Mouse (Mus musculus): ENCODE data around the gene Disp1. TPM values are rescaled to one million over a fixed set of nuclear protein-coding genes. Genes with fewer than 3 reads are reported as not detected.

Gene Disp1
- polyA plus RNA-seq, 1 experiment from 2014 or later, result 10.4 TPM

GRCm38 (mm10) chr1:183040847-183041382 lies 180.4 kb downstream of the Disp1 start:
- Histone ChIP-seq H3K27me3 (ENCODE audit: control insufficient read depth, insufficient read depth, low read length) (no peaks in the 10 kb centered on the region), H3K9me3 (replicated peaks; ENCODE audit: control insufficient read depth, low read length) (peaks cover 5% of the 10 kb centered on the region; the same call in 1 of the 2 replicates), H3K36me3 (ENCODE audit: control insufficient read depth, insufficient read depth, low read length) (no peaks in the 10 kb centered on the region), H3K27ac (ENCODE audit: low read length) (no peak overlapping the region), H3K9ac (ENCODE audit: low read length) (no peak overlapping the region), H3K4me2 (ENCODE audit: low read depth, low read length) (no peak overlapping the region), H3K4me1 (ENCODE audit: control insufficient read depth, insufficient read depth, low read length) (peaks cover 9% of the 10 kb centered on the region; the same call in 1 of the 2 replicates), H3K4me3 (replicated peaks; ENCODE audit: low read length) (no peak overlapping the region)
- 59% methylated on average over 11 of the region's 11 CpGs for WGBS
- ATAC-seq (ENCODE audit: insufficient read depth, low FRiP score), result no peak

DNA sequence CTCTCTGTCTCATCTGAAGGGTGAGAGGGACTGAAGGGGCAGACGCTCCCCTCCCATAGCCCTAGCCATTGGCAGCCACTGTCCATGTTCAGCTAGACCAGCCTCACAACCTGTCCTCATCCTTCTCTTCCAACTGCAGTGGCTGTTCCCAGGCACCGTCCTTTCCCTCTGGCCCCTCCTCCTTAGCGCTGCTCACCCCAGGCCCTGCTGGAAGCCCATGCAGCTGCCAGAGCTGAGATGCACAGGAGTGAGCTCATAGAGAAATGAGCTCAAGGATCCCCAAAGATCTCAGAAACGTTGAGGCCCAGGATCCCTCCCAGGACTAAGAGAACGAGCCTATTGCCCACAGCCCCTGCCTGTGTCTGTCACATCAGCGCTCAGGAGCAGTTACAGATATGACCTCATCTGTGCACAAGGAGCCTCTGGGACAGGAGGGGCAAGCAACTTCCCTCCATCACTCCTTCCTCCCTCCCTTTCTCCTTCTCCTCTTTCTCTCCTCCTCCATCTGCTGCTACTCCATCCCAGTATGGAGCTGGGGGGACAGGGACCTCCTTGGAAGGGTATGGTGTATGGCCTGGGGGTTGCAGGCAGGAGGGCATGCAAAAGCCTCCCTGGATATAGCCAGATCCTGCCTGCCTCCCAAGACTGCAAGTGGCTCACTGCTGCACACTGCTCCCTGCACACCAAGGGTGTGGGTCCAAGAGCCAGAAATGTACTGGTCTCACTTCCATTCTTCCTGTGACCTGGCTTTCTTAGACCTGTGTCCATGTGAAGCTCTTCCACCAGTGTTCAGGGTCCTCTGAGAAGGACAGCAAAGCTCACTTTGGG lies 181.2 kb downstream of the Disp1 start:
- 52% methylated on average over 6 of the region's 6 CpGs for WGBS
- peaks cover 5% of the 10 kb centered on the region; the same call in 1 of the 2 replicates for H3K9me3 ChIP-seq (replicated peaks; ENCODE audit: control insufficient read depth, low read length)
- no peaks in the 10 kb centered on the region for H3K27me3 ChIP-seq (ENCODE audit: control insufficient read depth, insufficient read depth, low read length)
- no peak overlapping the region for H3K27ac ChIP-seq (ENCODE audit: low read length)
- peaks cover 9% of the 10 kb centered on the region; the same call in 1 of the 2 replicates for H3K4me1 ChIP-seq (ENCODE audit: control insufficient read depth, insufficient read depth, low read length)
- no peak overlapping the region for H3K4me2 ChIP-seq (ENCODE audit: low read depth, low read length)
- H3K9ac ChIP-seq (ENCODE audit: low read length), result no peak overlapping the region
- H3K36me3 ChIP-seq (ENCODE audit: control insufficient read depth, insufficient read depth, low read length), result no peaks in the 10 kb centered on the region
- no peak overlapping the region for H3K4me3 ChIP-seq (replicated peaks; ENCODE audit: low read length)
- no peak for ATAC-seq (ENCODE audit: insufficient read depth, low FRiP score)

DNA sequence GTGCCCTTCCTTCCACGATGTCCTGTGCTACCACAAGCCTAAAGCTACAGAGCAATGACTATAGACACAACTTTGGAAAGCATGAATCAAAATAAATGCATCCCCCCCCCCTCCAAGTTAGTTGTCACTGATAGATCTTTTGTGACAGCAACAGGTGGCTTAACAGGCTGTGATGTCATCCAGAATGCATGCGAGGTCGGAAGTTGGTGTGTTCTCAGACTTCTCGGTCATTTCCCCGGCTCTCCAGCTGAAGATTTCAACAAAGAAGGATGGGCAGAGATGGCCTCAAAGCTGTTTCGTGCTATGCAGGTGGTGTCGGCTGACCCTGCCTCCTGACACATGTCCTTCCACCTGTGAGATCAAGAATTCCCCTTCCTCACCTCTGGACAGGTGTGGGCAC lies 181.9 kb downstream of the Disp1 start:
- no peak for ATAC-seq (ENCODE audit: insufficient read depth, low FRiP score)
- no peak overlapping the region for H3K4me2 ChIP-seq (ENCODE audit: low read depth, low read length)

More for the DNA sequence above, 181.9 kb downstream of the Disp1 start:
- H3K9ac ChIP-seq (ENCODE audit: low read length), result no peak overlapping the region
- H3K9me3 ChIP-seq (replicated peaks; ENCODE audit: control insufficient read depth, low read length), result peaks cover 5% of the 10 kb centered on the region; the same call in 1 of the 2 replicates
- no peak overlapping the region for H3K4me3 ChIP-seq (replicated peaks; ENCODE audit: low read length)
- 79% methylated on average over 7 of the region's 7 CpGs for WGBS
- H3K36me3 ChIP-seq (ENCODE audit: control insufficient read depth, insufficient read depth, low read length), result no peaks in the 10 kb centered on the region
- H3K4me1 ChIP-seq (ENCODE audit: control insufficient read depth, insufficient read depth, low read length), result peaks cover 9% of the 10 kb centered on the region; the same call in 1 of the 2 replicates
- H3K27me3 ChIP-seq (ENCODE audit: control insufficient read depth, insufficient read depth, low read length), result no peaks in the 10 kb centered on the region
- no peak overlapping the region for H3K27ac ChIP-seq (ENCODE audit: low read length)

Small RNA genes lying within 50 kb of the gene (microRNA-seq; reads per million reads assigned to microRNA genes)
- not detected for gene Gm24975

Other genes starting within 250 kb of the Disp1 start
- 29.4 and 37.8 TPM in 2 replicates for gene Aida, start 75.1 kb upstream of the Disp1 start, polyA plus RNA-seq (2015; fragmentation: Nextera tagmentation; extraction: Ambion mirVana)
- 45.6 and 47.9 TPM in 2 replicates for gene Brox, start 75.7 kb upstream of the Disp1 start, polyA plus RNA-seq (2015; fragmentation: Nextera tagmentation; extraction: Ambion mirVana)
- 101 and 105 TPM in 2 replicates for gene Mia3, start 148.0 kb upstream of the Disp1 start, polyA plus RNA-seq (2015; fragmentation: Nextera tagmentation; extraction: Ambion mirVana)
- gene Taf1a, start 167.5 kb upstream of the Disp1 start, polyA plus RNA-seq (2015; fragmentation: Nextera tagmentation; extraction: Ambion mirVana), result 18.9 and 19.4 TPM in 2 replicates
- gene Hhipl2, start 196.7 kb upstream of the Disp1 start, polyA plus RNA-seq (2015; fragmentation: Nextera tagmentation; extraction: Ambion mirVana), result 0.05 and 0.10 TPM in 2 replicates

All from stomach, embryonic 16.5 days (tissue).